ENCODE assay signal across 8 mouse cellular contexts in genomic region chrX:163908337-163909250, GRCm38 (mm10). TPM values are rescaled to one million over a fixed set of nuclear protein-coding genes. Genes with fewer than 3 reads are reported as not detected.
A peak's percentile ranks its signal among the peaks of the same experiment; 100 is the strongest.
DNase-seq lines count a peak whose midpoint lies in the region; ATAC-seq lines count a peak whose summit lies in the region.

Gene Ap1s2, plus strand, starts transcription at chrX:163909017.

- H3K36me3 ChIP-seq in intestine, embryonic 14.5 days (ENCODE audit: control insufficient read depth, insufficient read depth, low read length) = no peaks in the 10 kb centered on the region

- 0 out of 2 replicates have a peak, but pooled peaks cover 3% of the 10 kb centered on the region for H3K4me1 ChIP-seq in intestine, embryonic 14.5 days (replicated peaks; ENCODE audit: control insufficient read depth, insufficient read depth, low read length)

- peak within 1 kb of the TSS; percentile 52 for H3K4me2 ChIP-seq in intestine, embryonic 14.5 days (ENCODE audit: low read length)

- intact Hi-C loops in left cerebral cortex, postnatal 14 days (cut with DNase I) = loop anchor here (5.0 kb wide), 1 partner anchor 49 kb away; the partner anchor contains the start of gene Zrsr2

- H3K27ac ChIP-seq in intestine, embryonic 14.5 days (ENCODE audit: low read depth) = peak within 1 kb of the TSS; percentile 74

- DNase-seq in adrenal gland, adult 18-20 months (ENCODE audit: low spot score in 2 of 2) = peak; percentile 82 to 84
- DNase-seq in embryo, embryonic 11 days = peak; percentile 94
- DNase-seq in gastrocnemius, postnatal 25 days = peak; percentile 96
- peak; percentile 91 for DNase-seq in intestine, embryonic 14.5 days (ENCODE audit: low spot score)
- peak; percentile 93 to 96 for DNase-seq in left cerebral cortex, postnatal 14 days (ENCODE audit: low spot score in 2 of 2)
- DNase-seq in mesoderm, embryonic 11.5 days (ENCODE audit: low read depth, low spot score) = peak; percentile 93
- DNase-seq in right cerebral cortex, postnatal 36 days (ENCODE audit: low spot score in 2 of 2) = peak; percentile 92
- DNase-seq in yolk sac, embryonic 10.5 days (ENCODE audit: low spot score) = peak; percentile 91

- WGBS in intestine, embryonic 14.5 days = 12% methylated on average over 70 of the region's 80 CpGs

- peak within 1 kb of the TSS; percentile 47 for H3K4me3 ChIP-seq in intestine, embryonic 14.5 days (ENCODE audit: low read depth, low read length)

- H3K9me3 ChIP-seq in intestine, embryonic 14.5 days (ENCODE audit: control insufficient read depth, low read length) = no peaks in the 10 kb centered on the region

- peak; percentile 99 for ATAC-seq in intestine, embryonic 14.5 days (replicated peaks; ENCODE audit: low FRiP score, low TSS enrichment, low read depth)

- H3K9ac ChIP-seq in intestine, embryonic 14.5 days (ENCODE audit: low read length) = peak within 1 kb of the TSS; percentile 55

- H3K27me3 ChIP-seq in intestine, embryonic 14.5 days (replicated peaks; ENCODE audit: control insufficient read depth, insufficient read depth, low read length) = no peaks in the 10 kb centered on the region

RNA-seq across cellular contexts. Expression of gene Ap1s2, which starts in this region (rescaled TPM):
- total RNA-seq in adrenal gland, adult 18-20 months (2021) = 10 to 100 TPM; 16.5 to 17.4 TPM
- 10 to 100 TPM; 21.0 to 28.6 TPM for total RNA-seq in gastrocnemius, postnatal 25 days (2021)
- 27.4 and 27.6 TPM in 2 replicates for polyA plus RNA-seq in intestine, embryonic 14.5 days (2014; fragmentation: Nextera tagmentation; extraction: Ambion mirVana)
- total RNA-seq in left cerebral cortex, postnatal 14 days (2021) = 10 to 100 TPM; 25.2 to 37.2 TPM

Comparison
In these comparisons a context has a peak if more than half of its experiments do, and no peak if none do; other contexts are left out.
1. Peak in every context shown above with its lines: DNase-seq, ATAC-seq, H3K4me3 ChIP-seq and H3K27ac ChIP-seq.